Mouse (Mus musculus) CH12.LX (cell line): Measurements from ENCODE around the gene Lurap1. TPM values are rescaled to one million over a fixed set of nuclear protein-coding genes. Genes with fewer than 3 reads are reported as not detected.

Experiments
- DNase-seq: peaks from one replicate; pipeline ENCODE4 v3.0.0-alpha.2; 2013; ENCODE audit errors: extremely low read depth
- H3K27ac ChIP-seq: 2 replicates; pipeline ENCODE4 v1.5.1; 2012; ENCODE audit warnings: low read depth, mild to moderate bottlenecking, control low read depth, moderate library complexity; ENCODE audit not compliant: insufficient read depth
- H3K27me3 ChIP-seq: replicated peaks from 2 replicates; pipeline ENCODE3; 2012; ENCODE audit warnings: inconsistent platforms
- H3K36me3 ChIP-seq, 2 experiments: replicated peaks in 1 of 2; 2 replicates each; pipeline versions ENCODE3 to v1.6.1; 2012; ENCODE audit warnings: inconsistent platforms in 1 of 2, low read length in 1 of 2, mild to moderate bottlenecking in 1 of 2, mixed read lengths in 1 of 2, moderate library complexity in 1 of 2; ENCODE audit not compliant: control insufficient read depth in 1 of 2, insufficient read depth in 1 of 2
- H3K4me1 ChIP-seq, 2 experiments: 2 replicates each; pipeline ENCODE4 v1.6.1; 2012; ENCODE audit warnings: inconsistent platforms in 1 of 2, moderate library complexity in 1 of 2; ENCODE audit not compliant: insufficient read depth in 2 of 2, control insufficient read depth in 1 of 2
- H3K4me2 ChIP-seq: 2 replicates; pipeline ENCODE4 v1.6.1; 2012; ENCODE audit warnings: low read depth, mild to moderate bottlenecking, control low read depth; ENCODE audit not compliant: poor library complexity, insufficient read depth, severe bottlenecking
- H3K4me3 ChIP-seq, 3 experiments: fragments of 150-350 bp in 1 of 3; sonication (generic) in 1 of 3; replicated peaks in 1 of 3; 2 replicates each; pipeline versions ENCODE3 to v1.5.1; 2011 to 2012; ENCODE audit warnings: low read depth in 2 of 3, low read length in 2 of 3, mild to moderate bottlenecking in 2 of 3, moderate library complexity in 2 of 3, control low read depth in 1 of 3, improper control_type of control experiment in 1 of 3, inconsistent platforms in 1 of 3, mixed read lengths in 1 of 3; ENCODE audit not compliant: poor library complexity in 1 of 3
- H3K79me2 ChIP-seq: replicated peaks from 2 replicates; pipeline ENCODE4 v1.6.1; 2012; ENCODE audit warnings: mild to moderate bottlenecking, moderate library complexity; ENCODE audit not compliant: control insufficient read depth, poor library complexity, insufficient read depth, severe bottlenecking; ENCODE audit errors: extremely low read depth
- H3K9ac ChIP-seq: 2 replicates; pipeline ENCODE4 v1.6.1; 2012; ENCODE audit warnings: low read depth, mild to moderate bottlenecking, control low read depth, moderate library complexity; ENCODE audit not compliant: insufficient read depth
- H3K9me3 ChIP-seq: replicated peaks from 2 replicates; pipeline ENCODE3; 2012; ENCODE audit warnings: low read length, inconsistent platforms, mixed read lengths
- BHLHE40 ChIP-seq: IDR thresholded peaks from 2 replicates; pipeline ENCODE4 v1.6.1; 2011; ENCODE audit warnings: mild to moderate bottlenecking, low read depth, low read length, improper control_type of control experiment
- CHD2 ChIP-seq: IDR thresholded peaks from 2 replicates; pipeline ENCODE4 v1.6.1; 2011; ENCODE audit warnings: low read length, improper control_type of control experiment
- EP300 ChIP-seq: IDR thresholded peaks from 2 replicates; pipeline ENCODE4 v1.6.1; 2011; ENCODE audit warnings: low read length, improper control_type of control experiment
- ETS1 ChIP-seq: conservative IDR thresholded peaks from 2 replicates; pipeline ENCODE4 v1.6.1; 2012; ENCODE audit warnings: low read depth, mild to moderate bottlenecking, inconsistent platforms, low read length, improper control_type of control experiment, moderate library complexity
- HCFC1 ChIP-seq: IDR thresholded peaks from 2 replicates; pipeline ENCODE4 v1.6.1; 2012; ENCODE audit warnings: low read depth, mild to moderate bottlenecking, inconsistent platforms, low read length, improper control_type of control experiment
- IRF4 ChIP-seq: IDR thresholded peaks from 2 replicates; pipeline ENCODE4 v1.6.1; 2014; ENCODE audit warnings: low read depth, mild to moderate bottlenecking, inconsistent platforms, low read length, improper control_type of control experiment
- JUND ChIP-seq: conservative IDR thresholded peaks from 2 replicates; pipeline ENCODE4 v1.6.1; 2011; ENCODE audit warnings: low read depth, low read length, improper control_type of control experiment
- MAX ChIP-seq: IDR thresholded peaks from 2 replicates; pipeline ENCODE4 v1.6.1; 2011; ENCODE audit warnings: low read length, improper control_type of control experiment
- MAZ ChIP-seq: IDR thresholded peaks from 2 replicates; pipeline ENCODE4 v1.6.1; 2012; ENCODE audit warnings: low read depth, mild to moderate bottlenecking, inconsistent platforms, low read length, improper control_type of control experiment, moderate library complexity
- MXI1 ChIP-seq: IDR thresholded peaks from 2 replicates; pipeline ENCODE4 v1.6.1; 2011; ENCODE audit warnings: mild to moderate bottlenecking, low read depth, low read length, improper control_type of control experiment
- MYC ChIP-seq: IDR thresholded peaks from 2 replicates; pipeline ENCODE4 v1.6.1; 2011; ENCODE audit warnings: low read depth, mild to moderate bottlenecking, improper control_type of control experiment, low read length
- NELFE ChIP-seq: IDR thresholded peaks from 2 replicates; pipeline ENCODE4 v1.6.1; 2011; ENCODE audit warnings: low read depth, low read length, improper control_type of control experiment
- PAX5 ChIP-seq: IDR thresholded peaks from 2 replicates; pipeline ENCODE4 v1.6.1; 2012; ENCODE audit warnings: low read length, inconsistent platforms, mixed read lengths
- SIN3A ChIP-seq: IDR thresholded peaks from 2 replicates; pipeline ENCODE4 v1.6.1; 2012; ENCODE audit warnings: low read length, improper control_type of control experiment, inconsistent platforms
- SMC3 ChIP-seq: IDR thresholded peaks from 2 replicates; pipeline ENCODE4 v1.6.1; 2011; ENCODE audit warnings: low read depth, low read length, improper control_type of control experiment
- ZKSCAN1 ChIP-seq: IDR thresholded peaks from 2 replicates; pipeline ENCODE4 v1.6.1; 2012; ENCODE audit warnings: low read depth, inconsistent platforms, low read length, improper control_type of control experiment, borderline replicate concordance
- ZMIZ1 ChIP-seq: IDR thresholded peaks from 2 replicates; pipeline ENCODE4 v1.6.1; 2012; ENCODE audit warnings: low read depth, mild to moderate bottlenecking, inconsistent platforms, low read length, improper control_type of control experiment
- ZNF384 ChIP-seq: IDR thresholded peaks from 2 replicates; pipeline ENCODE4 v1.6.1; 2012; ENCODE audit warnings: low read depth, low read length, improper control_type of control experiment, inconsistent platforms
- dilution Hi-C: fragments of 300-500 bp; cut with MboI; formaldehyde crosslinking; loops from 2 replicates; pipeline ENCODE4 v1.14.3; 2020; ENCODE audit warnings: low sequenced_read_pairs; ENCODE audit not compliant: extremely low pct_unique_long_range_greater_than_20kb, extremely low pct_ligation_motif_present
- in situ Hi-C: fragments of 300-500 bp; cut with MboI; formaldehyde crosslinking; loops from 3 replicates; pipeline ENCODE4 v1.14.3; 2019; ENCODE audit warnings: low sequenced_read_pairs, low pct_ligation_motif_present, low pct_unique_long_range_greater_than_20kb, mixed read lengths
- polyA plus RNA-seq: library from polyadenylated mRNA; unstranded; fragments of >175 nt; gene quantifications from 2 replicates; pipeline ENCODE4 v1.2.1, GENCODE M21; 2012; ENCODE audit warnings: low read depth; ENCODE audit not compliant: insufficient read length
- total RNA-seq, 2 experiments: library from RNA; depleted of rRNA; stranded (reverse); fragments of 300-350 nt in 1 of 2; fragments of >200 nt in 1 of 2; gene quantifications; 2 replicates each; pipeline ENCODE4 v1.2.3; 2012 to 2014

Lurap1 gene
- total and polyA plus RNA-seq, 3 experiments = 0.10 TPM; not detected in 2

DNA sequence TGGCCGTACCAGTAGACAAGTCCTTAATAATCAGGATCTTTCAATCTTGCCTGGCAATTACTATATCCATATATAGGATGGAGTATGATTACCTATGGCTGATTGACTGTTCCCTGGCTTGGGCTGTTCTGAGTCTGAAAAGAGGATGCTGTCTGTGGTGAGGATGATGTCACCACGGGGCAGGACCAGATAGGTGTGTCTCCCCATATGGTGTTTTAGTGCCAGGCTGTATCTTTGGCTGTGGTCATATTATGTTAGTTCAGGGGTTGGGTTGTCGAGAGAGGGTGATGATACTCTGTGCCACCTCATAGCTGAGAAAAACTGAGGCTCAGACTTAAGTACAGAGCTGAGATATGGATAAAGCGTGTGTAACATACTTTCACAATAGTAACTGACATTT, 33.9 kb upstream of the Lurap1 start:
- Histone ChIP-seq H3K36me3 (no peaks in the 10 kb centered on the region), H3K9ac (no peak overlapping the region), H3K4me2 (no peak overlapping the region), H3K4me3 (no peak overlapping the region), H3K27ac (no peak overlapping the region), H3K9me3 (no peaks in the 10 kb centered on the region), H3K4me1 (no peaks in the 10 kb centered on the region), H3K79me2 (no peaks in the 10 kb centered on the region), H3K27me3 (no peaks in the 10 kb centered on the region)
- DNase-seq = no peak
- in situ Hi-C loops (no loop called here), dilution Hi-C loops (no loop called here)
- TF ChIP-seq MYC = no peak
- TF ChIP-seq NELFE = no peak
- TF ChIP-seq ETS1 = no peak
- no peak for TF ChIP-seq PAX5

DNA sequence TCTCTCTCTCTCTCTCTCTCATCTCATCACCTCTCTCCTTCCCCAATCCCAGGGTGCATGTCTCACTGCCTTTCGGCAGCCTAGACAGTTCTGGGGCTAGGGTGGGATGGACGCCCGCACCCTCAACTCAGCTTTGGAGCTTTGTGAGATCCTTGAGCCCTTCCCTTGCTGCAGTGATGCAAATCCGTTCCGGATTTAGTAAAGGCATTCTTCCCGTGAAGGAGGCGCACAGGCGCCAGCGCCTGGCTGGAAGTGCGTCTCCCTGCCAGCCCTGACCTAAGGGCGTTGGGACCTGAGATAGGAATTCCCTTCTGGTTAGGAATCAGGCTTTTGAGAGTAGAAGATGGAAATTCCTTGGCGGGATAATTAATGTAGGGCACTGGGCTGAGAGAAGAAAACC, 31.6 kb upstream of the Lurap1 start:
- H3K4me3 ChIP-seq = no peak overlapping the region
- in situ Hi-C loops = no loop called here
- TF ChIP-seq ZKSCAN1 (no peak), BHLHE40 (no peak), MAX (no peak), HCFC1 (no peak), PAX5 (no peak), CHD2 (no peak)
- no peak overlapping the region for H3K9ac ChIP-seq
- H3K4me2 ChIP-seq = no peak overlapping the region
- no peak overlapping the region for H3K27ac ChIP-seq
- H3K27me3 ChIP-seq = no peaks in the 10 kb centered on the region
- dilution Hi-C loops = no loop called here
- no peak for DNase-seq
- H3K79me2 ChIP-seq = no peaks in the 10 kb centered on the region
- H3K36me3 ChIP-seq = no peaks in the 10 kb centered on the region
- H3K4me1 ChIP-seq = peaks cover 2 to 3% of the 10 kb centered on the region in 2 experiments; a peak in 1 of 4 replicates
- H3K9me3 ChIP-seq = no peaks in the 10 kb centered on the region

DNA sequence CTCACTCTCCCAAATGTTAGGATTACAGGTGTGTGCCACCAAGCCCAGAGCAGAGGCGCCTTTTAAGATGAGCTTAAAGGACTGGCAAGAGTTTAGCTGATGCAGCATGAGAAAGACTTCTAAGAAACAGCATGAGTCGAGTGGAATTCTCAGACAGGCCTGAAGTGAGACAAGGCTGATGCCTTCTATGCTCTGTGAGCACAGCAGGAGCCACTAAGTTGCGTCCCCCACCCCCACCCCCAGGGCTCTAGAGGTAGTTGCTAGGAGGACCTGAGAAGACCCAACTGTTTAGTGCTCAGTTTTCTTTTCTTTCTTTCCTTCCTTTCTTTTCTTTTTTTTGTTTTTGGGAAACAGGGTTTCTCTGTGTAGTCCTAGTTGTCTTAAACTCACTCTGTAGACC, 30.9 kb upstream of the Lurap1 start:
- in situ Hi-C loops = no loop called here
- Histone ChIP-seq H3K79me2 (no peaks in the 10 kb centered on the region), H3K9ac (no peak overlapping the region), H3K4me3 (no peak overlapping the region), H3K27ac (no peak overlapping the region), H3K4me1 (peaks cover 5 to 9% of the 10 kb centered on the region in 2 experiments; a peak in 3 of 4 replicates), H3K9me3 (no peaks in the 10 kb centered on the region), H3K27me3 (no peaks in the 10 kb centered on the region), H3K4me2 (no peak overlapping the region), H3K36me3 (no peaks in the 10 kb centered on the region)
- TF ChIP-seq MAZ (no peak), JUND (no peak), EP300 (no peak), MXI1 (no peak), NELFE (no peak), ETS1 (no peak), IRF4 (no peak), BHLHE40 (no peak), SMC3 (no peak), SIN3A (no peak), ZMIZ1 (no peak), ZNF384 (no peak)
- no peak for DNase-seq
- dilution Hi-C loops = no loop called here
